Mouse (Mus musculus): ENCODE measurements around the gene Pick1. TPM values are rescaled to one million over a fixed set of nuclear protein-coding genes. Genes with fewer than 3 reads are reported as not detected.

The Pick1 gene
- polyA plus RNA-seq, 1 experiment from 2014 or later: 48.2 TPM

GRCm38 (mm10) chr15:79262375-79262774, 33.4 kb downstream of the Pick1 start:
- Histone ChIP-seq H3K36me3 (replicated peaks; ENCODE audit: control insufficient read depth, insufficient read depth) (no peaks in the 10 kb centered on the region), H3K27me3 (ENCODE audit: control insufficient read depth, insufficient read depth, low read length) (peaks cover 54% of the 10 kb centered on the region), H3K4me1 (replicated peaks; ENCODE audit: control insufficient read depth, insufficient read depth, low read length) (peaks cover 7% of the 10 kb centered on the region), H3K9ac (no peak overlapping the region), H3K27ac (no peak overlapping the region), H3K9me3 (ENCODE audit: control insufficient read depth, low read length) (no peaks in the 10 kb centered on the region), H3K4me2 (replicated peaks) (peak overlapping the region; percentile 97), H3K4me3 (replicated peaks; ENCODE audit: low read length) (no peak overlapping the region)
- WGBS: 22% methylated on average over 13 of the region's 13 CpGs
- DNase-seq (ENCODE audit: low spot score) (peak; percentile 37), ATAC-seq (ENCODE audit: low FRiP score) (no peak)

DNA sequence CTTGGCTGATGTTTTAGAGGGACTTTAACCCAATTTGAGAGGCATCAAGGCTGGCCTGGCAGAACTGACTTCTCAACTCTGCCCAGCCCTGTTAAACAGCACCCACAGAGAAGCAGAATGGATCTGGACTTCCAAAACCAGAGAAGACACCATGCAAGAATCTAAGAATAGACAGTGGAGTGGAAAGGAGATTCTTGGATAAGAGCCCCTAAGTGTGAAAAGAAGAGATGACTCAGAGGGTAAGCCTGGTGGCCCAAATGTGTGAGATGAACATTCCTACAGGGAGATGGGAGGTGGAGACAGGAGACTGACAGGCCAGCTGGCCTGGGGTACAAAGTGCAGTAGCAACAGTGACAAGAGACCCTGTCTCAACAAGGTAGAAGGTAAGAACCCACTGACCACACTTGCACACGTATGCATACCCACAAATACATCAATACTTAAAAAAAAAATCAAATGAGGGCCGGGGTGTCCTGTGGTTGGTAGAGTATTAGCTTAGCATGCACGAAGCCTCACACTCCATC, 33.9 kb downstream of the Pick1 start:
- peaks cover 7% of the 10 kb centered on the region for H3K4me1 ChIP-seq (replicated peaks; ENCODE audit: control insufficient read depth, insufficient read depth, low read length)
- no peaks in the 10 kb centered on the region for H3K36me3 ChIP-seq (replicated peaks; ENCODE audit: control insufficient read depth, insufficient read depth)
- WGBS: 93% methylated on average over 3 of the region's 3 CpGs
- ATAC-seq (ENCODE audit: low FRiP score) (no peak), DNase-seq (ENCODE audit: low spot score) (no peak)
- H3K9me3 ChIP-seq (ENCODE audit: control insufficient read depth, low read length): no peaks in the 10 kb centered on the region
- H3K4me3 ChIP-seq (replicated peaks; ENCODE audit: low read length): no peak overlapping the region
- H3K27me3 ChIP-seq (ENCODE audit: control insufficient read depth, insufficient read depth, low read length): peaks cover 54% of the 10 kb centered on the region
- H3K4me2 ChIP-seq (replicated peaks): no peak overlapping the region
- H3K27ac ChIP-seq: no peak overlapping the region
- H3K9ac ChIP-seq: no peak overlapping the region

GRCm38 (mm10) chr15:79263726-79264125, 34.8 kb downstream of the Pick1 start:
- Histone ChIP-seq H3K9ac (no peak overlapping the region), H3K9me3 (ENCODE audit: control insufficient read depth, low read length) (no peaks in the 10 kb centered on the region), H3K27me3 (ENCODE audit: control insufficient read depth, insufficient read depth, low read length) (peaks cover 54% of the 10 kb centered on the region), H3K4me1 (replicated peaks; ENCODE audit: control insufficient read depth, insufficient read depth, low read length) (peaks cover 7% of the 10 kb centered on the region), H3K4me3 (replicated peaks; ENCODE audit: low read length) (no peak overlapping the region), H3K4me2 (replicated peaks) (no peak overlapping the region), H3K27ac (no peak overlapping the region), H3K36me3 (replicated peaks; ENCODE audit: control insufficient read depth, insufficient read depth) (no peaks in the 10 kb centered on the region)
- no peak for DNase-seq (ENCODE audit: low spot score)
- ATAC-seq (ENCODE audit: low FRiP score): no peak
- 93% methylated on average over 6 of the region's 6 CpGs for WGBS

DNA sequence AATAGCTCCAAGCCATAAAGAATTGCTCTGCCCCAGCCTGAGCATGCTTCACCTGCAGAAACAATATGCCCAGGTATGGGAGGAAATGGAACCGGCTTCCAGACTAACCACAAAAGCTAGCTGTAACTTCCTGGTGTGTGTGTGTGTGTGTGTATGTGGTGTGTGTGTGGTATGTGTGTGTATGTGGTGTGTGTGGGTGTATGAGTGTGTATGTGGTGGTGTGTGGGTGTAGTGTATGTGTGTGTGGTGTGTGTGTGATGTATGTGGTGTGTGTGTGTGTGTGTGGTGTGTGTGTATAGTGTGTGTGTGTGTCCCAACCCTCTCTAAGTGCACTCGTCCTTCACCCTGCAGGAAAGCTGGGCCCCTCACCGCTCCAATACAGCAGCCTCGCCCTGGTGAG, 36.4 kb downstream of the Pick1 start:
- no peak overlapping the region for H3K27ac ChIP-seq
- DNase-seq (ENCODE audit: low spot score) (no peak), ATAC-seq (ENCODE audit: low FRiP score) (no peak)
- H3K36me3 ChIP-seq (replicated peaks; ENCODE audit: control insufficient read depth, insufficient read depth): no peaks in the 10 kb centered on the region
- no peak overlapping the region for H3K4me3 ChIP-seq (replicated peaks; ENCODE audit: low read length)
- H3K4me1 ChIP-seq (replicated peaks; ENCODE audit: control insufficient read depth, insufficient read depth, low read length): peaks cover 9% of the 10 kb centered on the region
- H3K4me2 ChIP-seq (replicated peaks): no peak overlapping the region
- no peaks in the 10 kb centered on the region for H3K9me3 ChIP-seq (ENCODE audit: control insufficient read depth, low read length)
- H3K9ac ChIP-seq: no peak overlapping the region
- 74% methylated on average over 4 of the region's 4 CpGs for WGBS
- peaks cover 38% of the 10 kb centered on the region for H3K27me3 ChIP-seq (ENCODE audit: control insufficient read depth, insufficient read depth, low read length)

DNA sequence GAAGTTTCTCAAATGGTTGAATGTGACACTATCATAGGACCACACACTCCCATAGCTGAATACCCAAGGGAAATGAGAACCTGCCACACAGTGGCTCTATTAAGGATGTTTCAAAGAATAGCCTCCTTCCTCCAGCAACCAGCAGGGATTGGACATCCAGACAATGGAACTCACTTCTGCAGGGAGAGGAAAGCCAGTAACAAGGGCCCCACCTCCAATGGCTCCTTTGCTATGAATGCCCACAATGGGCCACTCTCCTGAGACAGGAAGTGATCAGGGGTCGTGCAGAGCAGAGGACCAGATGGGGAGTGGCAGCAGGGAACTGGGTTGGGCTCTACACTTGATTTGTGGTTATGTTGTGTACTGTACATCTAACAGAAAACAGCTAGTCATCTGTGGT, 39.5 kb downstream of the Pick1 start:
- Histone ChIP-seq H3K9me3 (ENCODE audit: control insufficient read depth, low read length) (no peaks in the 10 kb centered on the region), H3K27me3 (ENCODE audit: control insufficient read depth, insufficient read depth, low read length) (peaks cover 7% of the 10 kb centered on the region), H3K36me3 (replicated peaks; ENCODE audit: control insufficient read depth, insufficient read depth) (no peaks in the 10 kb centered on the region), H3K4me3 (replicated peaks; ENCODE audit: low read length) (no peak overlapping the region), H3K27ac (no peak overlapping the region), H3K4me2 (replicated peaks) (no peak overlapping the region), H3K9ac (no peak overlapping the region), H3K4me1 (replicated peaks; ENCODE audit: control insufficient read depth, insufficient read depth, low read length) (peaks cover 11% of the 10 kb centered on the region; the same call in 1 of the 2 replicates)
- 27% methylated on average over 1 of the region's 1 CpGs for WGBS
- ATAC-seq (ENCODE audit: low FRiP score) (no peak), DNase-seq (ENCODE audit: low spot score) (no peak)

- Histone ChIP-seq H3K27me3 (ENCODE audit: control insufficient read depth, insufficient read depth, low read length) (no peaks in the 10 kb centered on the region), H3K4me3 (replicated peaks; ENCODE audit: low read length) (peak overlapping the region; percentile 27), H3K9me3 (ENCODE audit: control insufficient read depth, low read length) (no peaks in the 10 kb centered on the region), H3K9ac (peak overlapping the region; percentile 37; the same call in 1 of the 2 replicates), H3K4me2 (replicated peaks) (peak overlapping the region; percentile 67), H3K4me1 (replicated peaks; ENCODE audit: control insufficient read depth, insufficient read depth, low read length) (peaks cover 11% of the 10 kb centered on the region; the same call in 1 of the 2 replicates), H3K27ac (no peak overlapping the region), H3K36me3 (replicated peaks; ENCODE audit: control insufficient read depth, insufficient read depth) (no peaks in the 10 kb centered on the region)
- peak; percentile 68 for ATAC-seq (ENCODE audit: low FRiP score)
- peak; percentile 74 for DNase-seq (ENCODE audit: low spot score)
- under 1% methylated on average over 33 of the region's 33 CpGs for WGBS
Measured at GRCm38 (mm10) chr15:79270317-79271123, 41.5 kb downstream of the Pick1 start.

DNA sequence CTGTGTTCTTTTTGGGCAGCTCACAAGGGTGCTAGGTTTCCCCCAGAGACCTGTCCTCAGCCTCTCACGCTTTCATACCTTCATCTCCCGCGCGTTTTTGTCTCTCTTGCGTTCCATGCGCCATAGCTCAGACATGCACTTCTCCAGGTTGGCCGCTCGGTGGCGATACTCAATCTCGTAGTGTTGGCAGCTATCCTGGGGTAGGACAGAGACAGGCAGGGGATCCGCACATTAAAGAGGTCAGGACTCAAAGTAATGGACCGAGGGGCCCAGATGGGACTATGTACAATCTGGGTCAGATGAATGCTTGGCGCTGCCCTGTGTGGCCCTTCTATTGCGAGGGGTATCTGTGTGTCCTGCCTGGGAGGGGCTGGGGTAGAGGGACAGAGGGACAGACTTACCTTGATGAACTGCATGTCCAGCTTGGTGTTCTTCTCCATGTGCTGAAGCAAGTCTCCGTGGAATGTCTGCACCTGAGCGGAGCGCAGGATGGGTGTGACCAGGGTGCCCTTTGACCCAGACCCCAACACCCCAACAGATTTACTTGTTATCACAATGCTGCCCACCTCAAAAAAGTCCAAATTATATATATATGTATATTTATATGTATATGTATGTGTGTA, 42.3 kb downstream of the Pick1 start:
- no peaks in the 10 kb centered on the region for H3K36me3 ChIP-seq (replicated peaks; ENCODE audit: control insufficient read depth, insufficient read depth)
- peak overlapping the region; percentile 37; the same call in 1 of the 2 replicates for H3K9ac ChIP-seq
- H3K4me2 ChIP-seq (replicated peaks): peak overlapping the region; percentile 67
- peak overlapping the region; percentile 27 for H3K4me3 ChIP-seq (replicated peaks; ENCODE audit: low read length)
- peaks cover 11% of the 10 kb centered on the region; the same call in 1 of the 2 replicates for H3K4me1 ChIP-seq (replicated peaks; ENCODE audit: control insufficient read depth, insufficient read depth, low read length)
- H3K27me3 ChIP-seq (ENCODE audit: control insufficient read depth, insufficient read depth, low read length): no peaks in the 10 kb centered on the region
- DNase-seq (ENCODE audit: low spot score) (peak; percentile 53), ATAC-seq (ENCODE audit: low FRiP score) (0 out of 2 replicates have a peak, but pooled peaks have one; percentile 21)
- H3K9me3 ChIP-seq (ENCODE audit: control insufficient read depth, low read length): no peaks in the 10 kb centered on the region
- 12% methylated on average over 17 of the region's 17 CpGs for WGBS
- no peak overlapping the region for H3K27ac ChIP-seq

DNA sequence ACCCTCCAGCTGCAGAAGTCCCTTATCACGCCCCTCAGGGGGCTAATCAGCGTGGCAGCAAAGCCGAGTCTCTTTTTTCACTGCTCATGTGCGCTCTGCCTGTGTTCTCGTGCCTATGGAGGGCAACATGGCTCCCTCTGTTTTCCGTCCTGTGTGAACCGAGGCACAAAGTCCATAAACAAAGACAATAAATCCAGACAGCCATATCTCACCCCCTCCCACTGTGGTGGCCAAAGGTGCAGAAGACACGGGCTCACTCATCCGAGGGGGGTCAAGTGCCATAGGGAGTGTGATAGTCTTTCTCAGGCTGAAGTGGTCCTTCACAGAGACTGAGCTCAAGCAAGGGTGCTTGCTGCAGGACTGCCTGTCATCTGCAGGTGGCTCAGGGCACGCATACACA, 44.0 kb downstream of the Pick1 start:
- H3K4me1 ChIP-seq (replicated peaks; ENCODE audit: control insufficient read depth, insufficient read depth, low read length): peaks cover 11% of the 10 kb centered on the region; the same call in 1 of the 2 replicates
- 43% methylated on average over 10 of the region's 10 CpGs for WGBS
- ATAC-seq (ENCODE audit: low FRiP score) (no peak), DNase-seq (ENCODE audit: low spot score) (no peak)
- no peak overlapping the region for H3K27ac ChIP-seq
- H3K4me2 ChIP-seq (replicated peaks): no peak overlapping the region
- no peaks in the 10 kb centered on the region for H3K9me3 ChIP-seq (ENCODE audit: control insufficient read depth, low read length)
- H3K36me3 ChIP-seq (replicated peaks; ENCODE audit: control insufficient read depth, insufficient read depth): no peaks in the 10 kb centered on the region
- no peak overlapping the region for H3K9ac ChIP-seq
- H3K27me3 ChIP-seq (ENCODE audit: control insufficient read depth, insufficient read depth, low read length): no peaks in the 10 kb centered on the region
- H3K4me3 ChIP-seq (replicated peaks; ENCODE audit: low read length): no peak overlapping the region

GRCm38 (mm10) chr15:79277728-79278127, 48.8 kb downstream of the Pick1 start:
- no peak for ATAC-seq (ENCODE audit: low FRiP score)
- Histone ChIP-seq H3K36me3 (replicated peaks; ENCODE audit: control insufficient read depth, insufficient read depth) (no peaks in the 10 kb centered on the region), H3K4me1 (replicated peaks; ENCODE audit: control insufficient read depth, insufficient read depth, low read length) (no peaks in the 10 kb centered on the region), H3K27me3 (ENCODE audit: control insufficient read depth, insufficient read depth, low read length) (no peaks in the 10 kb centered on the region), H3K4me3 (replicated peaks; ENCODE audit: low read length) (no peak overlapping the region), H3K4me2 (replicated peaks) (no peak overlapping the region), H3K9ac (no peak overlapping the region), H3K9me3 (ENCODE audit: control insufficient read depth, low read length) (no peaks in the 10 kb centered on the region), H3K27ac (no peak overlapping the region)
- no peak for DNase-seq (ENCODE audit: low spot score)
- WGBS: 68% methylated on average over 10 of the region's 10 CpGs
